Mouse (Mus musculus) forebrain, embryonic 15.5 days (tissue): Measurements from ENCODE around the gene Selenok. TPM values are rescaled to one million over a fixed set of nuclear protein-coding genes. Genes with fewer than 3 reads are reported as not detected.

Experiments
- ATAC-seq: fragments of 200-750 bp; cut with Nextera tagmentation; replicated peaks from 2 replicates; pipeline ENCODE4 v1.8.0; 2017; ENCODE audit warnings: mild to moderate bottlenecking, moderate TSS enrichment, moderate library complexity
- H3K27ac ChIP-seq: fragments of 300-500 bp; sonication (generic); replicated peaks from 2 replicates; pipeline ENCODE4 v1.5.1; 2015; ENCODE audit warnings: mild to moderate bottlenecking, inconsistent platforms
- H3K27me3 ChIP-seq: fragments of 300-500 bp; sonication (generic); 2 replicates; pipeline ENCODE4 v1.6.1; 2015; ENCODE audit warnings: inconsistent platforms
- H3K36me3 ChIP-seq: fragments of 300-500 bp; sonication (generic); 2 replicates; pipeline ENCODE4 v1.6.1; 2015; ENCODE audit warnings: mild to moderate bottlenecking, inconsistent platforms
- H3K4me1 ChIP-seq: fragments of 300-500 bp; sonication (generic); 2 replicates; pipeline ENCODE4 v1.6.1; 2015; ENCODE audit warnings: inconsistent platforms
- H3K4me2 ChIP-seq: fragments of 300-500 bp; sonication (generic); replicated peaks from 2 replicates; pipeline ENCODE4 v1.6.1; 2015; ENCODE audit warnings: mild to moderate bottlenecking, inconsistent platforms
- H3K4me3 ChIP-seq: fragments of 300-500 bp; sonication (generic); 2 replicates; pipeline ENCODE4 v1.5.1; 2015; ENCODE audit warnings: mild to moderate bottlenecking, inconsistent platforms
- H3K9ac ChIP-seq: fragments of 300-500 bp; sonication (generic); replicated peaks from 2 replicates; pipeline ENCODE4 v1.6.1; 2015; ENCODE audit warnings: mild to moderate bottlenecking, inconsistent platforms
- H3K9me3 ChIP-seq: fragments of 300-500 bp; sonication (generic); 2 replicates; pipeline ENCODE4 v1.6.1; 2016; ENCODE audit warnings: inconsistent platforms
- WGBS: fragments of 180-500 bp; shearing (Covaris S2); methylation state at CpG from one replicate; pipeline ENCODE4 v1.1.7; 2015; ENCODE audit warnings: mixed read lengths; 5-methylcytosine and 5-hydroxymethylcytosine counted together
- polyA plus RNA-seq: library from polyadenylated mRNA; unstranded; fragments of >200 nt; fragmentation: Nextera tagmentation; extraction: Ambion mirVana; gene quantifications from 2 replicates; pipeline ENCODE4 v1.2.1, GENCODE M21; 2015

Selenok gene
- polyA plus RNA-seq, 1 experiment from 2014 or later, result 440 TPM

GRCm38 (mm10) chr14:29971993-29972392 lies 3.9 kb downstream of the Selenok start:
- no peak overlapping the region for H3K4me2 ChIP-seq
- H3K9ac ChIP-seq, result no peak overlapping the region
- H3K27me3 ChIP-seq, result no peaks in the 10 kb centered on the region
- ATAC-seq, result no peak
- WGBS, result 94% methylated on average over 5 of the region's 5 CpGs
- H3K9me3 ChIP-seq, result no peaks in the 10 kb centered on the region
- H3K36me3 ChIP-seq, result peaks cover 52% of the 10 kb centered on the region
- H3K4me3 ChIP-seq, result no peak overlapping the region
- H3K27ac ChIP-seq, result no peak overlapping the region
- peaks cover 25% of the 10 kb centered on the region for H3K4me1 ChIP-seq

DNA sequence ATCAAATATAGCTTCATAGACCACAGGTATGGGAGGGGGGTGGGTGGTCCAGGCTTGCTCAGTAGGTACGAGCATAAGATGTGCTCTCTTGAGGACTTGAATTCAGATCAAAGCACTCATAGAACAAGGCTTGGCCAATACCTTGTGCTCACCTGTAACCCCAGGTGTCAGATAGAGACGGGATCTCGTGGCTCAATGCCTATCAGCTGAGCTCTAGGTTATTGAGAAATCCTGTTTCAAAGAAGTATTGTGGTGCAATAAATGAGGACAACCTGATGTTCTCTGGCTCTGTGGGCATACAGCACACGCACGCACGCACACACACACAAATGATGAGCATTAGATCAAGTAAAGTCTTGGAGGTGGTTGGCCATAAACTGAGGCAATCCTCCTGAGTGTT lies 8.8 kb downstream of the Selenok start:
- Histone ChIP-seq H3K27ac (no peak overlapping the region), H3K4me1 (peaks cover 11% of the 10 kb centered on the region), H3K36me3 (peaks cover 56% of the 10 kb centered on the region), H3K4me3 (no peak overlapping the region), H3K9me3 (no peaks in the 10 kb centered on the region), H3K27me3 (no peaks in the 10 kb centered on the region), H3K4me2 (no peak overlapping the region), H3K9ac (no peak overlapping the region)
- WGBS, result 95% methylated on average over 6 of the region's 6 CpGs
- ATAC-seq, result no peak

DNA sequence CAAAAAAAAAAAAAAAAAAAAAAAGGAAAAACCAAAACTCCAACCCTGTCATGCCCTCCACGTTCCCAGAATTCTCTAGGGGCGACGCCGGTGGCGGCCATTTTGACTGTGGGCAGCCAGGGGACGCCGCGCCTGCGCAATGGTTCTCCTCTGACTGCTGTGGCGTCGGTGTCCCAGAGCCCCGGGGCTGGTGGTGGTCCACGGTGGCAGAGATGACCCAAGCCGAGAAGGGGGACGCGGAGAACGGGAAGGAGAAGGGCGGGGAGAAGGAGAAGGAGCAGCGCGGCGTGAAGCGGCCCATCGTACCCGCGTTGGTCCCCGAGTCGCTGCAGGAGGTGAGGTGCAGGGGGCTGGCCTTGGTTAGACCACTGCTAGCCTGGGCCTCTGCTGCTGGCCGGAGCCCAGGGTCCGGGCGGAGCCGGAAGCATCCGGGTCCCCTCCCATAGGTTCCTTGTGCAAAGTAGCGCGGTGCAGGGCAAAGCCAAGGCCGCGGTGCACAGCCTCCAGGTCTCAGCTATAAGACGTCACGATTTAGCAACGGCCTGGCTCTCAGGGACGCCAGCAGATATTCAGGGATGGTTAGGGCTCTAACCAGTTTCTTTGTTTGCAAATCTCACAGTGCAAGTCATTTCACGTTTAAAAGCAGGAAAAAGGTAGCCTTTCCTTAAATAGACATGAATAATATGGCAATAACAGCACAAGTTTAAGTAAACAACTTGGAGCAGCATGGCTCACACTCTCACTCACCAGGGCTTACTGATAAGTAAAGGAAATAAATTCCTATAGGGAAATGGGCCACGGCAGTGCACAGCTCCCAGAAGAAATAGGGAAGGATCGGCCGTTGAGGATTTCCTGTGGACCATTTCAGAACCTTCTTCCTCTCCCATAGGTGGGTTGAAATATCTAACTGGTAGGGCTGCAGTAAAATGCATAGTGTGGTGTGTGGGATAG lies 10.4 kb downstream of the Selenok start, which contains the start of gene Actr8:
Gene Actr8, plus strand, starts transcription at position 84 of the 951 bp plus-strand sequence.
- 3% methylated on average over 44 of the region's 44 CpGs for WGBS
- peak within 1 kb of the TSS; percentile 76 for H3K9ac ChIP-seq
- H3K27ac ChIP-seq, result peak within 1 kb of the TSS; percentile 81
- H3K4me3 ChIP-seq, result peak within 1 kb of the TSS; percentile 66
- H3K4me1 ChIP-seq, result peaks cover 11% of the 10 kb centered on the region
- no peaks in the 10 kb centered on the region for H3K27me3 ChIP-seq
- H3K9me3 ChIP-seq, result no peaks in the 10 kb centered on the region
- ATAC-seq, result peak; percentile 92
- peaks cover 56% of the 10 kb centered on the region for H3K36me3 ChIP-seq
- peak within 1 kb of the TSS; percentile 64 for H3K4me2 ChIP-seq

DNA sequence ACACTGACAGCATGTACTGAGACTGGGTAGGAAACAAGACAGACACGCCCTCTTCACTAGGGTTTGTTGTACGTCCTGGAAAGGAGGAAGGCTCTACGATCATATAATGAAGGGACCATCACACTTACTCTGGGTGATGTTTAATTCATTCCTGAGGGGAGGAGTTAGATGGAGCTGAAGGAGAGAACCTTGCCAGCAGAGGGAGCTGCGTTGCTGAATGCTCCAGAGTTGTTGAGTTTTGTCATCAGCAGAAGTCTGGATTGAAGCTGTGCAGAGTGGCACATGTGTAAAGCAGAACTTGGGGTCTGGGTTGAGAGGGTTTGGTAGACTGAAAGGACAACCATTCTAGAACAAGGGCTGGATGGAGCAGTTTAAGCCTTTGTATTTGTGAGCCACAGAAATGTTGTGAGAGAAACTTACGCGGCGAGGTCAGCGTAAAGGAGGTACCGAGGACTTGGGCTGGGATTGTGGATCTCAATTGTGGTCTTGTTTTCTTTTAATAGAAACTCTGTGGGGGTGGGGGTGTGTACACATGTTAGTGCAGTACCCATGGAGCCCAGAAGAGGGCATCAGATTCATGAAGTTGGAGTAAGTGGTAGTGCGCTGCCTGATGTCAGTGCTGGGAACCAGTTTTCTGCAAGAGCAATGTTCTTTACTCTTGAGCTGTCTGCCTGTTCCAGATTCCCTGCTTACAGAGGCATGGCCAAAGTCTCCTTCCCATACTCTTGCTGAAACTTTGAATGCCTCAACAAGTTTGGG lies 12.5 kb downstream of the Selenok start:
- 97% methylated on average over 10 of the region's 10 CpGs for WGBS

GRCm38 (mm10) chr14:29986096-29986495 lies 18.0 kb downstream of the Selenok start:
- H3K4me1 ChIP-seq, result no peaks in the 10 kb centered on the region
- 93% methylated on average over 4 of the region's 4 CpGs for WGBS
- no peaks in the 10 kb centered on the region for H3K27me3 ChIP-seq
- H3K36me3 ChIP-seq, result peaks cover 99% of the 10 kb centered on the region
- no peak overlapping the region for H3K4me2 ChIP-seq
- no peak overlapping the region for H3K9ac ChIP-seq
- H3K27ac ChIP-seq, result no peak overlapping the region
- no peak overlapping the region for H3K4me3 ChIP-seq
- H3K9me3 ChIP-seq, result no peaks in the 10 kb centered on the region
- ATAC-seq, result no peak

More for the DNA sequence above, 12.5 kb downstream of the Selenok start:
- Histone ChIP-seq H3K9me3 (no peaks in the 10 kb centered on the region), H3K27ac (no peak overlapping the region), H3K36me3 (peaks cover 62% of the 10 kb centered on the region), H3K27me3 (no peaks in the 10 kb centered on the region), H3K4me2 (no peak overlapping the region), H3K4me3 (no peak overlapping the region), H3K9ac (no peak overlapping the region), H3K4me1 (peaks cover 11% of the 10 kb centered on the region)
- no peak for ATAC-seq

DNA sequence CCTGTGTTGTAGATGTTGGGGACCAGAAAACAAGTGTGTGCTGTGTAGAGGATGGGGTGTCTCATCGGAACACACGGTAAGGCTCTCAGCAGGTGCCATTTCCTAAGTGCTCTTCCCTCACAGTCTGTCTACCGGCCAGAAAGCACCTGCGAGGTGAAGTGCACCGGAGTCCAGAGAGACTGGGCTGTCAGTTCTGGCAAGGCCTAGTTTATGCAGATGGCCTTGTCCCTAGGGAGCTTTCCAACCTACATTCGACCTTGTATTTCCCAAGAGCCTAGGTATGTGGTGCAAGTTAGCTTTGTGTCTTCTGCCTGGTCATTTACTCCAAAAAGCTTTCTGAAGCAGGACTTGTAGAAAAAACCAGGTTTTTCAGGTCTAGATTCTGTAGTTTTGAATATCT lies 19.2 kb downstream of the Selenok start:
- H3K9ac ChIP-seq, result no peak overlapping the region
- H3K4me3 ChIP-seq, result no peak overlapping the region
- H3K9me3 ChIP-seq, result no peaks in the 10 kb centered on the region
- peaks cover 99% of the 10 kb centered on the region for H3K36me3 ChIP-seq
- H3K27ac ChIP-seq, result no peak overlapping the region
- WGBS, result 97% methylated on average over 6 of the region's 6 CpGs
- no peaks in the 10 kb centered on the region for H3K4me1 ChIP-seq
- no peak for ATAC-seq
- H3K4me2 ChIP-seq, result no peak overlapping the region
- H3K27me3 ChIP-seq, result no peaks in the 10 kb centered on the region

- ATAC-seq, result no peak
- Histone ChIP-seq H3K36me3 (peaks cover 99% of the 10 kb centered on the region), H3K9ac (no peak overlapping the region), H3K4me3 (no peak overlapping the region), H3K4me1 (no peaks in the 10 kb centered on the region), H3K9me3 (no peaks in the 10 kb centered on the region), H3K27me3 (no peaks in the 10 kb centered on the region), H3K27ac (no peak overlapping the region), H3K4me2 (no peak overlapping the region)
- WGBS, result 91% methylated on average over 9 of the region's 9 CpGs
Observed at GRCm38 (mm10) chr14:29987739-29988138, 19.6 kb downstream of the Selenok start.

GRCm38 (mm10) chr14:29988337-29988736 lies 20.2 kb downstream of the Selenok start:
- Histone ChIP-seq H3K27ac (no peak overlapping the region), H3K4me2 (no peak overlapping the region), H3K4me1 (no peaks in the 10 kb centered on the region), H3K9ac (no peak overlapping the region), H3K36me3 (peaks cover 99% of the 10 kb centered on the region), H3K4me3 (no peak overlapping the region), H3K9me3 (no peaks in the 10 kb centered on the region), H3K27me3 (no peaks in the 10 kb centered on the region)
- WGBS, result 95% methylated on average over 4 of the region's 4 CpGs
- ATAC-seq, result no peak

- no peaks in the 10 kb centered on the region for H3K9me3 ChIP-seq
- no peaks in the 10 kb centered on the region for H3K27me3 ChIP-seq
- H3K4me3 ChIP-seq, result no peak overlapping the region
- ATAC-seq, result no peak
- H3K27ac ChIP-seq, result no peak overlapping the region
- peaks cover 74% of the 10 kb centered on the region for H3K36me3 ChIP-seq
- 97% methylated on average over 4 of the region's 4 CpGs for WGBS
- H3K4me1 ChIP-seq, result no peaks in the 10 kb centered on the region
- H3K4me2 ChIP-seq, result no peak overlapping the region
- H3K9ac ChIP-seq, result no peak overlapping the region
Observed at GRCm38 (mm10) chr14:29994976-29995375, 26.9 kb downstream of the Selenok start.

- Histone ChIP-seq H3K27me3 (no peaks in the 10 kb centered on the region), H3K4me2 (no peak overlapping the region), H3K4me3 (no peak overlapping the region), H3K4me1 (no peaks in the 10 kb centered on the region), H3K9ac (no peak overlapping the region), H3K9me3 (no peaks in the 10 kb centered on the region), H3K27ac (no peak overlapping the region), H3K36me3 (peaks cover 62% of the 10 kb centered on the region)
- WGBS, result 95% methylated on average over 11 of the region's 11 CpGs
- ATAC-seq, result no peak
Observed at GRCm38 (mm10) chr14:29996000-29996751, 28.1 kb downstream of the Selenok start.

- Histone ChIP-seq H3K9ac (no peak overlapping the region), H3K4me3 (no peak overlapping the region), H3K36me3 (peaks cover 50% of the 10 kb centered on the region), H3K27ac (no peak overlapping the region), H3K27me3 (no peaks in the 10 kb centered on the region), H3K4me2 (no peak overlapping the region), H3K9me3 (no peaks in the 10 kb centered on the region), H3K4me1 (no peaks in the 10 kb centered on the region)
- ATAC-seq, result no peak
Observed at GRCm38 (mm10) chr14:29997345-29997744, 29.2 kb downstream of the Selenok start.
